Mouse (Mus musculus) megakaryocyte, embryonic 14.5 days (primary cell): ENCODE results near the gene Map2k3. TPM values are rescaled to one million over a fixed set of nuclear protein-coding genes. Genes with fewer than 3 reads are reported as not detected.

Source experiments
- H3K27me3 ChIP-seq: replicated peaks from 2 replicates; pipeline ENCODE3; 2012; ENCODE audit warnings: inconsistent platforms
- H3K36me3 ChIP-seq: replicated peaks from 2 replicates; pipeline ENCODE3; 2012; ENCODE audit warnings: low read length, inconsistent platforms, mixed read lengths
- H3K4me1 ChIP-seq: 2 replicates; pipeline ENCODE4 v1.6.1; 2012; ENCODE audit warnings: inconsistent platforms
- H3K4me3 ChIP-seq: replicated peaks from 2 replicates; pipeline ENCODE3; 2012; ENCODE audit warnings: moderate library complexity, mild to moderate bottlenecking, inconsistent platforms
- H3K9me3 ChIP-seq: 2 replicates; pipeline ENCODE4 v1.6.1; 2012; ENCODE audit warnings: inconsistent platforms
- FLI1 ChIP-seq: IDR thresholded peaks from 2 replicates; pipeline ENCODE4 v1.6.1; 2012; ENCODE audit warnings: low read length, inconsistent platforms, mixed read lengths
- GATA1 ChIP-seq: IDR thresholded peaks from 3 replicates; pipeline ENCODE4 v1.6.1; 2012; ENCODE audit warnings: mixed read lengths, low read length, inconsistent platforms, borderline replicate concordance
- polyA plus RNA-seq: library from polyadenylated mRNA; stranded (reverse); fragments of >175 nt; gene quantifications from 2 replicates; pipeline ENCODE4 v1.2.3, GENCODE M21; 2012; ENCODE audit warnings: low replicate concordance; ENCODE audit not compliant: insufficient read depth

Map2k3 gene
- polyA plus RNA-seq, 1 experiment: 191 TPM

- no peaks in the 10 kb centered on the region for H3K9me3 ChIP-seq
- peaks cover 24% of the 10 kb centered on the region; the same call in 1 of the 2 replicates for H3K4me1 ChIP-seq
- peaks cover 43% of the 10 kb centered on the region for H3K27me3 ChIP-seq
- peaks cover 35% of the 10 kb centered on the region for H3K36me3 ChIP-seq
- no peak for TF ChIP-seq GATA1
- no peak for TF ChIP-seq FLI1
- no peak overlapping the region for H3K4me3 ChIP-seq
These were observed 26.3 kb upstream of the Map2k3 start for GRCm38 (mm10) chr11:60905407-60906120.

- Histone ChIP-seq H3K27me3 (peaks cover 49% of the 10 kb centered on the region), H3K36me3 (peaks cover 35% of the 10 kb centered on the region), H3K4me3 (no peak overlapping the region), H3K4me1 (peaks cover 26% of the 10 kb centered on the region), H3K9me3 (no peaks in the 10 kb centered on the region)
- TF ChIP-seq GATA1: no peak
- TF ChIP-seq FLI1: no peak
These were observed 25.4 kb upstream of the Map2k3 start for GRCm38 (mm10) chr11:60906449-60906848.

- H3K36me3 ChIP-seq: peaks cover 35% of the 10 kb centered on the region
- H3K4me1 ChIP-seq: peaks cover 40% of the 10 kb centered on the region
These were observed 23.8 kb upstream of the Map2k3 start for GRCm38 (mm10) chr11:60908073-60908472.

GRCm38 (mm10) chr11:60909626-60910025 lies 22.2 kb upstream of the Map2k3 start:
- H3K36me3 ChIP-seq: peaks cover 23% of the 10 kb centered on the region
- peaks cover 48% of the 10 kb centered on the region for H3K27me3 ChIP-seq
- H3K4me1 ChIP-seq: peaks cover 39% of the 10 kb centered on the region
- H3K4me3 ChIP-seq: no peak overlapping the region
- TF ChIP-seq FLI1: no peak
- no peaks in the 10 kb centered on the region for H3K9me3 ChIP-seq

More at GRCm38 (mm10) chr11:60908073-60908472, 23.8 kb upstream of the Map2k3 start:
- no peak for TF ChIP-seq GATA1
- no peak for TF ChIP-seq FLI1
- Histone ChIP-seq H3K4me3 (no peak overlapping the region), H3K27me3 (peaks cover 59% of the 10 kb centered on the region), H3K9me3 (no peaks in the 10 kb centered on the region)

- H3K4me1 ChIP-seq: peaks cover 57% of the 10 kb centered on the region
- TF ChIP-seq GATA1: no peak
- TF ChIP-seq FLI1: no peak
- H3K27me3 ChIP-seq: peaks cover 30% of the 10 kb centered on the region
- H3K36me3 ChIP-seq: no peaks in the 10 kb centered on the region
- peak overlapping the region; percentile 97 for H3K4me3 ChIP-seq
- H3K9me3 ChIP-seq: no peaks in the 10 kb centered on the region
These were observed 19.3 kb upstream of the Map2k3 start for GRCm38 (mm10) chr11:60912525-60912973.

- Histone ChIP-seq H3K4me3 (peak overlapping the region; percentile 97), H3K27me3 (peaks cover 27% of the 10 kb centered on the region), H3K36me3 (no peaks in the 10 kb centered on the region), H3K4me1 (peaks cover 57% of the 10 kb centered on the region), H3K9me3 (no peaks in the 10 kb centered on the region)
- TF ChIP-seq FLI1 (no peak), GATA1 (no peak)
These were observed 18.3 kb upstream of the Map2k3 start for GRCm38 (mm10) chr11:60913301-60914196.

GRCm38 (mm10) chr11:60914491-60914890 lies 17.3 kb upstream of the Map2k3 start, which contains the start of gene Natd1:
Gene Natd1, minus strand, starts transcription at chr11:60914750.
- no peak for TF ChIP-seq GATA1
- no peak for TF ChIP-seq FLI1
- H3K27me3 ChIP-seq: peaks cover 27% of the 10 kb centered on the region
- H3K9me3 ChIP-seq: no peaks in the 10 kb centered on the region
- peaks cover 57% of the 10 kb centered on the region for H3K4me1 ChIP-seq
- H3K4me3 ChIP-seq: peak within 1 kb of the TSS; percentile 97
- H3K36me3 ChIP-seq: no peaks in the 10 kb centered on the region

- Histone ChIP-seq H3K36me3 (peaks cover 2% of the 10 kb centered on the region), H3K4me3 (no peak overlapping the region), H3K4me1 (peaks cover 57% of the 10 kb centered on the region), H3K9me3 (no peaks in the 10 kb centered on the region), H3K27me3 (peaks cover 23% of the 10 kb centered on the region)
- TF ChIP-seq GATA1 (no peak), FLI1 (no peak)
These were observed 16.6 kb upstream of the Map2k3 start for GRCm38 (mm10) chr11:60915201-60915600.

- Histone ChIP-seq H3K4me1 (peaks cover 53% of the 10 kb centered on the region), H3K36me3 (peaks cover 15% of the 10 kb centered on the region)
These were observed 11.8 kb upstream of the Map2k3 start for GRCm38 (mm10) chr11:60920021-60920420.

More at GRCm38 (mm10) chr11:60920021-60920420, 11.8 kb upstream of the Map2k3 start:
- H3K4me3 ChIP-seq: peak overlapping the region; percentile 62
- peaks cover 2% of the 10 kb centered on the region for H3K27me3 ChIP-seq
- TF ChIP-seq GATA1 (no peak), FLI1 (no peak)
- no peaks in the 10 kb centered on the region for H3K9me3 ChIP-seq
